Mouse (Mus musculus): Measurements from ENCODE around the gene Serpina3f.

The Serpina3f gene

DNA sequence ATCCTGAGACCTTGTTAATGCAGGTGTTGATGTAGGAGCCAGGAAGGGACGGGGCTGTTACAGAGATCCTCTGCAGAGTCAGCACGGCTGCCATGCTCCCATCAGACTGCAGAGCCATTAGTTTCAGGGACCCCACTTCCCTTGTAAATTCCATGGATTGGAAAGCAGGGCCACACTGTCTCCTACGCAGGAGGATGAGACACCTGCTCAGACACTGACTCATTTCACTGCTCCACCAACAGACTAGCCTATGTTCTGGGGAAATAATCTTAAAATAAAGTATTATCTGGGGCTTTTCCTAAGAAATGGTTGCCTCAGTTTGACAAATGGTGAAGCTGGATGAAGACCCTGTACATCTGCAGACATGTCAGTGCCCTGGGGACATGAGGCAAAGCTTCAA lies 33.9 kb downstream of the Serpina3f start:
- DNase-seq (ENCODE audit: low spot score in 2 of 2), result peak in 1 of 2 experiments; percentile 8

DNA sequence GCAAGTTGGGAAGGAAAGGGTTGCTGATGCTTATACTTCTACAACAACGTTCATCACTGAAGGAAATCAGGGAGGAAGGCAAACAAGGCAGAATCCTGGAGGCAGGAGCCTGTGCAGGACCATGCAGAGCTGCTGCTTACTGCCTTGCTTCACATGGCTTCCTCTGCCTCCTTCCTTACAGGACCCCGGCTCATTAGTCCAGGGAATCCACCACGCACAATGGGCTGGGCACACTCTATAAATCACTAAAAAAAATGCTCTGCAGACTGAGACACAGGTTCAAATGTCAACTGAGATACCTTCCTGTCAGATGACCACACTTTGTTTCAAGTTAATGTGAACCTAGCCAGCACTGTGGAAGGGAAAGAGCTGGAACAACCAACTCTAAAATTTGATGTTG lies 46.7 kb downstream of the Serpina3f start:
- DNase-seq (ENCODE audit: low spot score in 2 of 2), result no peak

DNA sequence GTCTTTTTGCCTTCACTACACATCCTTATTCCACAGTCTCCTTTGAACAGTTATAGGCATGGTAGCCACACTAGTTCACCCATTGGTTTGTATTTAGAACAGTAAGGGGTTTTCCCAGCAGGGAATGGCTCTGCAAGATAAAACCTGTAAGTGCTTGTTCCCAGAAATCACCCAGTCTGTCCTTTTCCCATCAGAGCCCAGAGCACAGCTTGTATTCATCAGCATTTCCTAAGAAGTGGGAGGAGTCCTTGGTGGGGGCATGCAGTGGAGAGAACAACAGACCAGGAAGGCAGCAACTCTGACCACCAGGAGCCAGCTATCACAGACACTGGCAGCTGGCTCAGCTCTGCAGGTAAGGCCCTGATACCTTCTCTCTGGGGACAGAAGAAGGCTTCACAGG lies 48.5 kb downstream of the Serpina3f start, which contains the start of gene Serpina3i:
Gene Serpina3i, plus strand, starts transcription at position 260 of the 400 bp plus-strand sequence.
- DNase-seq (ENCODE audit: low spot score in 2 of 2), result no peak

DNA sequence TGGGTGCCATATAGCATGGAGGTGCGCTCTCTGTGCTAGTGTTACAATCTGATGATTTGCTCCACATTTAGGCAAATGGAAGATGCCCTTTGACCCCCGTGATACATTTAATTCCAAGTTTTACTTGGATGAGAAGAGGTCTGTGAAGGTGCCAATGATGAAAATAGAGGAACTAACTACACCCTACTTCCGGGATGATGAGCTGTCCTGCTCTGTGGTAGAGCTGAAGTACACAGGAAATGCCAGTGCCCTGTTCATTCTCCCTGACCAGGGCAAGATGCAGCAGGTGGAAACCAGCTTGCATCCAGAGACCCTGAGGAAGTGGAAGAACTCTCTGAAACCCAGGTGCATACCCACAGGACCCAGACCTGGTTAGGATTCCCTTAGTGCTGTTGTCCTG lies 52.0 kb downstream of the Serpina3f start:
- no peak for DNase-seq (ENCODE audit: low spot score in 2 of 2)

Data from left cerebral cortex, adult 9 months (tissue).